Mouse (Mus musculus): Measurements from ENCODE around the gene Nacc1. TPM values are rescaled to one million over a fixed set of nuclear protein-coding genes. Genes with fewer than 3 reads are reported as not detected.

Nacc1 gene
- polyA plus RNA-seq, 1 experiment from 2014 or later = 12.3 TPM

DNA sequence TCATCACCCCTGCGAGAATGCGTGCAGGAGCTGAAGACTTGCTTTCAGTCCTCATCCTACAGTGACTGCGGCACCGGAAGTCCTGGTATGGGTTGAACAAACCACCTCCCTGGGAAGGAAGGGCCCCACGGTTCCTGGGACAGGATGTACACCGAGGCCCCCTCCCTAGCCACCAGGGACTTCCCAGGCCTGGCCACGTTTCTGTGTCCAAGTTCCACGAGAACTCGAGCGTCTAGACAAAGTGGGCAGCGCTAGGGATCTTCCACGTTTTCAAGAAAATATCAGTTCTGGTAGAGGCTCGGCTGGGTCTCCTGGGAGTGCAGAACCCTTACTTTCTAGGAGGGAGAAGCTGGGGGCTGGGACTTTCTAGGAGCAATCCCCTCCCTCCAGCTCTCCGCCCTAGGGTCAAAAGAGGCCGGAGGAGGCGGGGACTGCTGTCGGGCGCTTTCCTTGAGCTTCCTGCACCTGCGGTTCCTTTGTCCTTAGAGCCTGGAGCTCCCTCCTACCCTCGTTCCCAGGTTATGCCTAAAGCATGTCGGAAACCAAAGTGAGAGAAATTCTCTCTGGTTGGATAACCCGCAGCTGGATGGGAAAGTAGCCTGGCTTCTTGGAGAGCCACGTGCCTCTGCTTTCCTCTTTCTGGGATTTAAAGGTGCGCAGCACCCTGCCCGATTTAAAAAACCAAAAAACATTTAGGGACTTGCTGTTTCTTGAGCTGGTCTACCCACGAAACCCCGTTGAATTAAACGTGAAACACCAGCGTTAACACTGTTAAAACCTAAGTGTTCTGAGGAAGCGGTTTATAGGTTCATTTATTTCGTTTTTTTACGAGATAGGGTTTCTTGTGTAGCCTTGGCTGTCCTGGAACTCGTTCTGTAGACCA lies 27.5 kb downstream of the Nacc1 start:
- Histone ChIP-seq H3K9me3 (replicated peaks) (no peaks in the 10 kb centered on the region), H3K4me3 (replicated peaks) (peak overlapping the region; percentile 66), H3K27ac (replicated peaks) (peak overlapping the region; percentile 85), H3K9ac (replicated peaks) (peak overlapping the region; percentile 70; the same call in 1 of the 2 replicates), H3K4me1 (peaks cover 56% of the 10 kb centered on the region), H3K4me2 (peak overlapping the region; percentile 73), H3K36me3 (no peaks in the 10 kb centered on the region), H3K27me3 (replicated peaks) (0 out of 2 replicates have a peak, but pooled peaks cover 3% of the 10 kb centered on the region)
- 3% methylated on average over 33 of the region's 33 CpGs for WGBS
- ATAC-seq (ENCODE audit: low FRiP score) = no peak

- Histone ChIP-seq H3K9ac (replicated peaks) (no peak overlapping the region; the same call in 1 of the 2 replicates), H3K4me3 (replicated peaks) (no peak overlapping the region), H3K9me3 (replicated peaks) (no peaks in the 10 kb centered on the region), H3K27me3 (replicated peaks) (0 out of 2 replicates have a peak, but pooled peaks cover 3% of the 10 kb centered on the region), H3K4me1 (peaks cover 56% of the 10 kb centered on the region), H3K36me3 (no peaks in the 10 kb centered on the region), H3K27ac (replicated peaks) (no peak overlapping the region), H3K4me2 (no peak overlapping the region)
- WGBS = 90% methylated on average over 1 of the region's 1 CpGs
- no peak for ATAC-seq (ENCODE audit: low FRiP score)
These were observed 28.7 kb downstream of the Nacc1 start for GRCm38 (mm10) chr8:84658951-84659350.

DNA sequence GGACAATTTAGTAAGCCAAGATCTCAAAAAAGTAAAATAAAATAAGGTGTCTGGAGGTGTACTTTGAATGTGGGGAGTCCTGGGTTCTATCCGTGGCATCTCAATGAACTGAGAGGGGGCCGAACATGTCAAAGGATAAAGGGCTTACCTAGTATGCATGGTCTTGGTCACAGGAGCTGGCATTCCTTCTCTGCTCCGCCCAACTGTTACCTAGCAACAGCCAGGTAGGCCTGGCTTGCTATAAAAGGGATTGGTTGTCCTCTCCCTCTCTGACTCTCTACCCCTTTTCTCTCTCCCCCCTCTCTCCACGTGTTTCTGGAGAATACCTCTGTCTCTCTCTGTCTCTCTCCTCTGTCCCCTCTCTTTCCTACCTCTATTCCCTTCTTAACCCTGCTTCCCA lies 30.0 kb downstream of the Nacc1 start:
- WGBS = 51% methylated on average over 4 of the region's 4 CpGs
- H3K27me3 ChIP-seq (replicated peaks) = 0 out of 2 replicates have a peak, but pooled peaks cover 3% of the 10 kb centered on the region
- H3K27ac ChIP-seq (replicated peaks) = no peak overlapping the region
- H3K36me3 ChIP-seq = no peaks in the 10 kb centered on the region
- H3K9me3 ChIP-seq (replicated peaks) = no peaks in the 10 kb centered on the region
- peaks cover 52% of the 10 kb centered on the region for H3K4me1 ChIP-seq
- ATAC-seq (ENCODE audit: low FRiP score) = no peak
- no peak overlapping the region for H3K9ac ChIP-seq (replicated peaks)
- no peak overlapping the region for H3K4me2 ChIP-seq
- H3K4me3 ChIP-seq (replicated peaks) = no peak overlapping the region

DNA sequence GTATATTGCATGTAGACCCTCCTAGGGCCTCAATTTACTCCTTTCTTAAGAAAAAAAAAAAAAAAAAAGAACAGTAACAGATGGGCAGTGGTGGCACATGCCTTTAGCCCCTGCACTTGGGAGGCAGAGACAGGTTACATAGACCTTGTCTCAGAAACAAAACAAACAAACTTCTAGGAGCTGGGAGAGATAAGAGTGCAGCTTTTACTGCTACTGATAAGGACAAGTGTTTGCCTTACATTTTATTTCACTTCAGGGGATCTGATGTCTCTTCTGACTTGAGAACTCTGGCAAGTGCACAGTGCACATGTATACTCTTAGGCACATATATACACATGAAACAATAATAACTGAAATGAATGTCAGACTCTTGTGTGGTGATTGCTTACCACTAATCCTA lies 30.5 kb downstream of the Nacc1 start:
- Histone ChIP-seq H3K9ac (replicated peaks) (no peak overlapping the region), H3K27me3 (replicated peaks) (0 out of 2 replicates have a peak, but pooled peaks cover 3% of the 10 kb centered on the region), H3K27ac (replicated peaks) (peak overlapping the region; percentile 76; the same call in 1 of the 2 replicates), H3K9me3 (replicated peaks) (no peaks in the 10 kb centered on the region), H3K4me2 (peak overlapping the region; percentile 52), H3K4me3 (replicated peaks) (no peak overlapping the region), H3K4me1 (peaks cover 52% of the 10 kb centered on the region), H3K36me3 (no peaks in the 10 kb centered on the region)
- ATAC-seq (ENCODE audit: low FRiP score) = no peak

DNA sequence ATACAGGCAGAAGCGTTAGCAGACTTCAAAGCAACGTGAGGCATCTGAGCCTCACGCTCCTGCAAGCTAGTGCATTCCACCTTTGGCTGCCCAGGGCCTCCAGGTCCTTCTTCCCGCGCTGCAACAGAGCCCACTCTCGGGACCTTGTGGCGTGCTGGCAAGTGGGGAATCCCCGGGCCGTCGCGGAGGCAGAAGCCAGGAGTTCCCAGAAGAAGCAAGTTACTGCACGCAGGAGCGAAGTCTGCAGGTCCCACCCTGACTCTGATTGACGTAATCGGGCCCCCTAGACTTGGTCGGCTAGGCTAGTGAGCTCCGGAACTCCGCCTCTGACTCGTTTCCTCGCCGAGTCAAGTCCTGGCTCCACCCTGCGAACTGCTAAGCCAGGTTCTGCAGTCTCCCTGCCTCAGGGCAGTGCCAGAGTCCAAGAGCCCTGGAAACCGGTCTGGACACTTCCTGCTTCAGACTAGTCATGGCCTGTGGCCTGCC lies 31.0 kb downstream of the Nacc1 start:
- H3K27me3 ChIP-seq (replicated peaks) = 0 out of 2 replicates have a peak, but pooled peaks cover 3% of the 10 kb centered on the region
- H3K27ac ChIP-seq (replicated peaks) = peak overlapping the region; percentile 76
- no peaks in the 10 kb centered on the region for H3K9me3 ChIP-seq (replicated peaks)
- peaks cover 46% of the 10 kb centered on the region for H3K4me1 ChIP-seq
- H3K4me2 ChIP-seq = peak overlapping the region; percentile 52
- 3% methylated on average over 23 of the region's 23 CpGs for WGBS
- H3K9ac ChIP-seq (replicated peaks) = peak overlapping the region; percentile 39
- ATAC-seq (ENCODE audit: low FRiP score) = no peak
- peak overlapping the region; percentile 29 for H3K4me3 ChIP-seq (replicated peaks)
- no peaks in the 10 kb centered on the region for H3K36me3 ChIP-seq

DNA sequence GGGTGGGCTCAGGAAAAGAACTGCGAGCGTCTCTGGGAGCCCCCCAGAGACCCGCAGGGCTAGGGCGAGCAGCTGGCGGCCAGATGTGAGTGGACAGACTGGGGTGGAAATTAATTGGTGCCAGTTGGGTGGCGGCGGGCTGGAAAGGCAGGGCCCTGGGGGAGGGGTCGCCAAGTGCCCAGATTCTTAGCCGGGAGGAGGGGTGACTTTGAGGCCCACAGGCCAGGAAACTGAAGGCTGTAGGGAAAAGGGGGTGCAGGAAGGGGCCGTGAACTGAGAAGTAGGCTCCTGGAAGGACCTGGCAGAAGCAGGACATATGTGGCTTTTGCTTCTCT lies 31.5 kb downstream of the Nacc1 start:
- Histone ChIP-seq H3K9ac (replicated peaks) (peak overlapping the region; percentile 39), H3K4me3 (replicated peaks) (peak overlapping the region; percentile 29), H3K27ac (replicated peaks) (peak overlapping the region; percentile 76), H3K9me3 (replicated peaks) (no peaks in the 10 kb centered on the region), H3K27me3 (replicated peaks) (0 out of 2 replicates have a peak, but pooled peaks cover 3% of the 10 kb centered on the region), H3K4me2 (peak overlapping the region; percentile 52), H3K36me3 (no peaks in the 10 kb centered on the region), H3K4me1 (peaks cover 43% of the 10 kb centered on the region)
- under 1% methylated on average over 10 of the region's 10 CpGs for WGBS
- ATAC-seq (ENCODE audit: low FRiP score) = no peak

DNA sequence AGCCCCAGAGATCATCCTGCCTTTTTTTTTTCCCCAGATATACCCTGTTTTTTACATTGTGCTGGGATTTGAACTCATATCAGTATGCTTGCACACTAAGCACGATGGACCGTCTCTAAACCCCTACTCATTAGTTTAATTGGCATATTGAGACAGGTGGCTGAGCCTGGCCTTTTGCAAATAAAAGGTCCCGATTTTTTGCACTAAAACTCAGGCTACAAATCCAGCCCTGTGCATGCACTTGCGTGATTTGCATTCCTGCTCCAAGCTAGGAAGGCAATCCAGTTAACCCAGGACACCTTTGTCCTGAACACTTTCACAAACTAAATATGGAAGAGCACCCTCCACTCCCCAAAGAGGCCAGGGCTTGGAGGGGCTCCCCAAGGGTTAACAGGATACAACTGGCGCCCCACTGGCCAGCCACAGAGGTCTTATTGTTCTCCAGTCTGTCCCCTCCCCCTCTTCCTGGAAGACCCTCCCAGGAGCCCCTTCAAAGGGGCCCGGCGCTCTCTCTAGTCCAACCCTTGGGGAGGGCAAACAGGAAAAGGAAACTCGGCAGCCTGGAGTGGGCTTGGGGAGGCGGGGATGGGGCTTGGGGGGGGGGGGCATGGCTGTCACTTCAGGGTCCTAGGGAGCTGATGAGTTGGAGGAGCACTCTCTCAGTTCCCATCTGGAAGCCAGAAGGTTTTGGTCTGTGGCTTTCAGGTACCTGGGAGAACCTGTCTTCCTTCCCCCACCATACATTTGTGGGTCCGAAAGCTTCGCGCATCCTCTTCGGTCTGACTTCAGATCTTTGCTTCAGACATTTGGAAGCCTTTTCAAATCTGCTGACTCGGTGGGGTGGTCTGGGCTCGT lies 32.1 kb downstream of the Nacc1 start:
- peak; percentile 58; the same call in 1 of the 2 replicates for ATAC-seq (ENCODE audit: low FRiP score)
- 2% methylated on average over 15 of the region's 15 CpGs for WGBS

GRCm38 (mm10) chr8:84654597-84654996 lies 33.1 kb downstream of the Nacc1 start:
- H3K4me2 ChIP-seq = no peak overlapping the region
- no peak for ATAC-seq (ENCODE audit: low FRiP score)
- H3K9me3 ChIP-seq (replicated peaks) = no peaks in the 10 kb centered on the region
- H3K36me3 ChIP-seq = no peaks in the 10 kb centered on the region
- no peak overlapping the region for H3K4me3 ChIP-seq (replicated peaks)
- WGBS = 36% methylated on average over 4 of the region's 4 CpGs
- peak overlapping the region; percentile 76 for H3K27ac ChIP-seq (replicated peaks)
- 0 out of 2 replicates have a peak, but pooled peaks cover 3% of the 10 kb centered on the region for H3K27me3 ChIP-seq (replicated peaks)
- peaks cover 29% of the 10 kb centered on the region for H3K4me1 ChIP-seq
- H3K9ac ChIP-seq (replicated peaks) = no peak overlapping the region

More for the DNA sequence above, 32.1 kb downstream of the Nacc1 start:
- H3K27ac ChIP-seq (replicated peaks) = peak overlapping the region; percentile 76
- H3K9ac ChIP-seq (replicated peaks) = peak overlapping the region; percentile 39; the same call in 1 of the 2 replicates
- H3K36me3 ChIP-seq = no peaks in the 10 kb centered on the region
- H3K9me3 ChIP-seq (replicated peaks) = no peaks in the 10 kb centered on the region
- peaks cover 38% of the 10 kb centered on the region for H3K4me1 ChIP-seq
- 0 out of 2 replicates have a peak, but pooled peaks cover 3% of the 10 kb centered on the region for H3K27me3 ChIP-seq (replicated peaks)
- peak overlapping the region; percentile 29 for H3K4me3 ChIP-seq (replicated peaks)
- H3K4me2 ChIP-seq = peak overlapping the region; percentile 52

DNA sequence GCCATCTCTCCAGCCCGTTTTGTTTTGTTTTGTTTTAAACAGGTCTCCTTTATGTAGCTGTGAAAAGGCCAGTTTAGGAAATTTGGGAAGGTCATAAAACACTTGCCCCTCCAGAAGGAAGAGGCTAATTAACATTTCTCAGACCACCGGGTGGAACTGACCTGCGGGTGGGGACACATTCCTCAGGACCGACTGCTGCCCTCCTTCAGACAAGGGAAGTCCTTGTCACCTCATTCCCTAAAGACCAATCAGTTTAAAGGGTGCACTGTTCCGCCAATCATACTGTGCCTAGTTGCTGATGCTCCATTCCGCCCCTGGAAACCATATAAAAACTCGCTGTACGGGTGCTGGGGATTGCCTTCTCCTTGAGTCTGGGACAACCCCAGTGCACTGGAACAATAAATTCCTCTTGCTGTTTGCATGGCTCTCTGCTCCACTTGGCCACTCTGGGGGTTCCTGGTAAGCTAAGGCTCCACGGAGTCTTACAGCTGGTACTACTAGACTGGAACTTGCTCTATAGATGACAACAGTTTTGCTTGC lies 34.5 kb downstream of the Nacc1 start:
- ATAC-seq (ENCODE audit: low FRiP score) = no peak
- H3K27ac ChIP-seq (replicated peaks) = no peak overlapping the region
- 0 out of 2 replicates have a peak, but pooled peaks cover 3% of the 10 kb centered on the region for H3K27me3 ChIP-seq (replicated peaks)
- 31% methylated on average over 9 of the region's 9 CpGs for WGBS
- H3K4me1 ChIP-seq = peaks cover 27% of the 10 kb centered on the region
- no peak overlapping the region for H3K9ac ChIP-seq (replicated peaks)
- H3K4me2 ChIP-seq = no peak overlapping the region
- H3K9me3 ChIP-seq (replicated peaks) = no peaks in the 10 kb centered on the region
- H3K36me3 ChIP-seq = no peaks in the 10 kb centered on the region
- no peak overlapping the region for H3K4me3 ChIP-seq (replicated peaks)

GRCm38 (mm10) chr8:84650213-84650612 lies 37.4 kb downstream of the Nacc1 start:
- peaks cover 16% of the 10 kb centered on the region for H3K4me1 ChIP-seq
- ATAC-seq (ENCODE audit: low FRiP score) = no peak
- no peak overlapping the region for H3K4me3 ChIP-seq (replicated peaks)
- no peak overlapping the region for H3K4me2 ChIP-seq
- no peaks in the 10 kb centered on the region for H3K36me3 ChIP-seq
- no peaks in the 10 kb centered on the region for H3K27me3 ChIP-seq (replicated peaks)
- no peaks in the 10 kb centered on the region for H3K9me3 ChIP-seq (replicated peaks)
- 32% methylated on average over 3 of the region's 3 CpGs for WGBS
- H3K27ac ChIP-seq (replicated peaks) = peak overlapping the region; percentile 34; the same call in 1 of the 2 replicates
- H3K9ac ChIP-seq (replicated peaks) = no peak overlapping the region

- ATAC-seq (ENCODE audit: low FRiP score) = peak; percentile 48; the same call in 1 of the 2 replicates
- H3K36me3 ChIP-seq = no peaks in the 10 kb centered on the region
- H3K4me2 ChIP-seq = peak overlapping the region; percentile 57
- 0 out of 2 replicates have a peak overlapping the region, but pooled peaks have one; percentile 23 for H3K9ac ChIP-seq (replicated peaks)
- no peaks in the 10 kb centered on the region for H3K27me3 ChIP-seq (replicated peaks)
- H3K4me3 ChIP-seq (replicated peaks) = peak overlapping the region; percentile 31
- H3K9me3 ChIP-seq (replicated peaks) = no peaks in the 10 kb centered on the region
- H3K27ac ChIP-seq (replicated peaks) = 0 out of 2 replicates have a peak overlapping the region, but pooled peaks have one; percentile 37
- WGBS = 3% methylated on average over 14 of the region's 14 CpGs
- peaks cover 11% of the 10 kb centered on the region for H3K4me1 ChIP-seq
These were observed 40.2 kb downstream of the Nacc1 start for GRCm38 (mm10) chr8:84647461-84647901.

All from neural tube, embryonic 15.5 days (tissue).